Mouse (Mus musculus) neural tube, embryonic 12.5 days (tissue): ENCODE results near the gene Fcgr1. TPM values are rescaled to one million over a fixed set of nuclear protein-coding genes. Genes with fewer than 3 reads are reported as not detected.
"Not testable (repeated sequence)": the region's sequence is repeated elsewhere in the genome, so short reads cannot be mapped to it uniquely, and the experiment has no call there.

Experiments
- ATAC-seq: fragments of 200-750 bp; cut with Nextera tagmentation; 2 replicates; pipeline ENCODE4 v1.8.0; 2017; ENCODE audit warnings: low read depth, mild to moderate bottlenecking, moderate TSS enrichment, moderate library complexity; ENCODE audit not compliant: low FRiP score
- H3K27ac ChIP-seq: fragments of 300-500 bp; sonication (generic); 2 replicates; pipeline ENCODE4 v1.5.1; 2016
- H3K27me3 ChIP-seq: fragments of 300-500 bp; sonication (generic); replicated peaks from 2 replicates; pipeline ENCODE4 v1.6.1; 2016; ENCODE audit warnings: mild to moderate bottlenecking
- H3K36me3 ChIP-seq: fragments of 300-500 bp; sonication (generic); 2 replicates; pipeline ENCODE4 v1.6.1; 2016; ENCODE audit warnings: mild to moderate bottlenecking
- H3K4me1 ChIP-seq: fragments of 300-500 bp; sonication (generic); 2 replicates; pipeline ENCODE4 v1.6.1; 2016
- H3K4me2 ChIP-seq: fragments of 300-500 bp; sonication (generic); replicated peaks from 2 replicates; pipeline ENCODE4 v1.6.1; 2016; ENCODE audit warnings: mild to moderate bottlenecking
- H3K4me3 ChIP-seq: fragments of 300-500 bp; sonication (generic); 2 replicates; pipeline ENCODE4 v1.5.1; 2016
- H3K9ac ChIP-seq: fragments of 300-500 bp; sonication (generic); 2 replicates; pipeline ENCODE4 v1.6.1; 2016; ENCODE audit warnings: mild to moderate bottlenecking
- H3K9me3 ChIP-seq: fragments of 300-500 bp; sonication (generic); 2 replicates; pipeline ENCODE4 v1.6.1; 2016; ENCODE audit warnings: mild to moderate bottlenecking
- WGBS: fragments of 180-500 bp; shearing (Covaris S2); methylation state at CpG from one replicate; pipeline ENCODE4 v1.1.7; 2016; 5-methylcytosine and 5-hydroxymethylcytosine counted together
- polyA plus RNA-seq: library from polyadenylated mRNA; unstranded; fragments of >200 nt; fragmentation: Nextera tagmentation; extraction: Ambion mirVana; gene quantifications from 2 replicates; pipeline ENCODE4 v1.2.1, GENCODE M21; 2016

The Fcgr1 gene
- polyA plus RNA-seq, 1 experiment from 2014 or later = 1.4 TPM

DNA sequence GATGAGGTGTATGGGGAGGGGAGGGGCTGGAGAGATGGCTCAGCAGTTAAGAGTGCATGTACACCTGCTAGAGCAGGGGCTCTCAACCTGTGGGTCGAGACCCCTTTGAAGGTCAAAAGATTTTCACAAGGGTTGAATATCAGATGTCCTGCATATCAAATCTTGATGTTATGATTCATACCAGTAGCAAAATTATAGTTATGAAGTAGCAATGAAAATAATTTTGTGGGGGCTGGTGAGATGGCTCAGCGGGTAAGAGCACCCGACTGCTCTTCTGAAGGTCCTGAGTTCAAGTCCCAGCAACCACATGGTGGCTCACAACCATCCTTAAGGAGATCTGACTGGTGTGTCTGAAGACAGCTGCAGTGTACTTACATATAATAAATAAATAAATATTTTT is 3.0 kb downstream of the Fcgr1 start:
- H3K27me3 ChIP-seq, H3K27ac ChIP-seq, H3K4me1 ChIP-seq, H3K9me3 ChIP-seq, H3K9ac ChIP-seq, H3K36me3 ChIP-seq, H3K4me3 ChIP-seq, H3K4me2 ChIP-seq, ATAC-seq: not testable (repeated sequence)
- WGBS = 89% methylated on average over 3 of the region's 3 CpGs

DNA sequence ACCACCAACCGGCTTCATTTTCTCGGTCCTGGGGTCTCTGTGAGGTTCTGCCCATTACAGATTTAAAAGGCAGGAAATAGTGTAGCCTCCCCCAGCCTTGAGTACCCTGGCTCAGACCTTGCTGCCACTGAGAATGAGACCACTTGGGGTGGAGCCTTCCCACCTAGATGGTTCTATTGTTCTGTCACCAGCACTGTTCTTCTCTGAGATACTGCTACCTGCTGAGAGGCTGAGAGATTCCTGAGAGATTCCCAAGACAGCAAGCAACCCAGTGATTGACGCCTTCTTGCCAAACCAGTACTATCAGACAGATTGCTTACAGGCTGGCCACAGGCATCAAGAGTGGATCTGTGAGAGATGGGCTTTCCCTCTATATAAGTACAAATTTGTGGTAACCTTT is 4.6 kb downstream of the Fcgr1 start:
- Histone ChIP-seq H3K4me1 (no peaks in the 10 kb centered on the region; the same call in 1 of the 2 replicates), H3K4me3 (no peak overlapping the region), H3K27ac (no peak overlapping the region), H3K36me3 (no peaks in the 10 kb centered on the region), H3K9ac (no peak overlapping the region), H3K4me2 (no peak overlapping the region), H3K9me3 (no peaks in the 10 kb centered on the region), H3K27me3 (no peaks in the 10 kb centered on the region)
- 67% methylated on average over 3 of the region's 3 CpGs for WGBS
- ATAC-seq = no peak

DNA sequence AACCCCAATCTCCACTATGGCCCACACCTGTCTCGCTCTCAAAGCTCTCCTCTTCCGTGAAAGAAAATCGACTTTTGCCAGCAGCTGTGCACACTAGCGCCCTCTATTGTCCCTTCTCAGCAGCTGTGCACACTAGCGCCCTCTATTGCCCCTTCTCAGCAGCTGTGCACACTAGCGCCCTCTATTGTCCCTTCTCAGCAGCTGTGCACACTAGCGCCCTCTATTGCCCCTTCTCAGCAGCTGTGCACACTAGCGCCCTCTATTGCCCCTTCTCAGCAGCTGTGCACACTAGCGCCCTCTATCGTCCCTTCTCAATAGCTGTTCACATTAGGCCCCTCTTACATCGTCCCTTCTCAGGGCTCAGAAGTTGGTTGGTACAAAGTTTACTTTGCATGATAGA is 6.4 kb downstream of the Fcgr1 start:
- ATAC-seq, H3K9ac ChIP-seq, H3K4me1 ChIP-seq, H3K4me3 ChIP-seq, H3K4me2 ChIP-seq, H3K27ac ChIP-seq, H3K9me3 ChIP-seq, H3K36me3 ChIP-seq: not testable (repeated sequence)
- WGBS = 87% methylated on average over 11 of the region's 11 CpGs
- peaks cover 15% of the 10 kb centered on the region; the same call in 1 of the 2 replicates for H3K27me3 ChIP-seq

DNA sequence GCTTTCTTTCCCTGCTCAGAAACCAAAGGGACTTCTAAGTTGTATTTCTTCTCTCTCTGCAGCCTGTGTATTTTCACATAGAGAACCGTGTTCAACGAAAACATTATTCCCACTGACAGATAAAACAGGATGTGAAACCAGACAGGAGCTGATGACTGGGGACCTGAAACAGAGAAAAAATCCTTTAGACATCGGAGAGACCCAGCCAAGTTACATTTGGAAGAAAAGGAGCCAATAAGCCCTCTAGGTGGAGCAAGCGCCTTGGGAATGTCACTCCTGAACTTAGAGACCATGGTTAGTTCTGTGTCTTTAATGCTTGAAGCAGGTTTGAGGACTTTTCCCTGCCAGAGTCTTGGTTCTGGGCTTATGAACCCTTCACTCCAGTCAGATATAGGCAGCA is 9.3 kb downstream of the Fcgr1 start:
- H3K9ac ChIP-seq = no peak overlapping the region
- H3K27me3 ChIP-seq = peaks cover 15% of the 10 kb centered on the region; the same call in 1 of the 2 replicates
- no peak overlapping the region for H3K27ac ChIP-seq
- H3K4me3 ChIP-seq = no peak overlapping the region
- no peak for ATAC-seq
- 26% methylated on average over 4 of the region's 4 CpGs for WGBS
- no peak overlapping the region for H3K4me2 ChIP-seq
- no peaks in the 10 kb centered on the region for H3K36me3 ChIP-seq
- no peaks in the 10 kb centered on the region; the same call in 1 of the 2 replicates for H3K4me1 ChIP-seq
- no peaks in the 10 kb centered on the region for H3K9me3 ChIP-seq

DNA sequence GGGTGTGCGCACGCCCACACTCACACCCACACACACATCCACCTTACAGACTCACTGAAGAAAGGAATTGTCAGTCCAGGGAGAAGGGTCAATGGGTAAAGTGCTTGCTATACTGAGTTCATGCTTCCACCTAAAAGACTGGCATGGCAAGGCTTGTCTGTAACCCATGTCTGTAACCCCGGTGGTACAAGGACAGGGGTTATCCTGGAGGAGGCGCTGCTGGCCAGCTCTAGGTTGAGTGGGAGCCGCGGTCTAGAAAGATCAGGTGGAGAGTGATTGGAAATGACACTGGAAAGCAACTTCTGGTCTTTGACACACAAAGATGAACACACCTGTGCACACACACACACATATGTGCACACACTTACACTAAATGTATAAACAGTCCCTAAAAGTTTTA is 13.1 kb downstream of the Fcgr1 start:
- Histone ChIP-seq H3K27ac (no peak overlapping the region), H3K27me3 (peaks cover 15% of the 10 kb centered on the region; the same call in 1 of the 2 replicates), H3K9ac (no peak overlapping the region), H3K4me1 (no peaks in the 10 kb centered on the region; the same call in 1 of the 2 replicates), H3K36me3 (no peaks in the 10 kb centered on the region), H3K9me3 (no peaks in the 10 kb centered on the region), H3K4me2 (no peak overlapping the region), H3K4me3 (no peak overlapping the region)
- ATAC-seq = no peak
- WGBS = 58% methylated on average over 6 of the region's 6 CpGs

DNA sequence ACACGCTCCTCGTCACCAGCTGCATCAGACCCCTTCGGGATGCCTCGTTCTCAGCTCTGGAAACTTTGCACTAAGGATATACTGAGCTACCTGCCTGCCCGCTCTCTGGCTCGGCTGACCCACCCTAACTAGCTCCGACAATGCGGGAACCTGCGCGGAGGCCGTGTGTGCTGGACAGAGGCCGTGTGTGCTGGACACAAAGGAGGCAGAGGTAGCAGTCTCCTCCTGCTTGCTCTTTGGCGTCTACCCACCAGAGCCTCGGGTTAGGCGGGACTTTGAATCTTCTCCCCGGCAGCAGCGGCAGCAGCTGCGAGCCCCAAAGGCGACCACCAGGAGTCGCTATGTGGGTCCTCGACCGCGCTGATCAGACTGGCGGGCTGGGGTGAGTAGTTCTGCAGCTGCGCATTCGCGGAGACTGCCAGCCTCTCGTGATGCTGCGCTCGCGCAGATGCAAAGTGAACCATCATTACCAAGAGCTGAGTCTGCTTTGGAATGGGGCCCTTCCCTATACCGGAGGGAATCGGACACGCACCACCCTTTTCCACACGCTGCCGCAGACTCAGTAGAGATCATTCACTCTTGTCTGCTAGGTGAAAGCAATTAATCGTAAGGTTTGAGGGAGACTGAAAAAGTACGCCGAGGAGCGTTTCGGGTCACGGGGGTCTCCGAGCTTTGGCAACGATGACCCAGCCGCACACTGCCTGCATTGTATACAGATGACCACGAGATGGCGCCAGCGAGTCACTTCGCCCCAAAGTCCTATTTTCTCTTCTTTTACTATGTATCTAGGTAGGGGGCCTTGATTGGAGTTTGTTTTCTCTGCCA is 15.8 kb downstream of the Fcgr1 start:
- peak; percentile 97 for ATAC-seq
- Histone ChIP-seq H3K4me1 (no peaks in the 10 kb centered on the region; the same call in 1 of the 2 replicates), H3K36me3 (no peaks in the 10 kb centered on the region), H3K4me2 (peak overlapping the region; percentile 82), H3K9ac (peak overlapping the region; percentile 58), H3K27ac (peak overlapping the region; percentile 70; the same call in 1 of the 2 replicates), H3K9me3 (no peaks in the 10 kb centered on the region), H3K27me3 (0 out of 2 replicates have a peak, but pooled peaks cover 6% of the 10 kb centered on the region), H3K4me3 (peak overlapping the region; percentile 43)
- WGBS = under 1% methylated on average over 49 of the region's 49 CpGs

DNA sequence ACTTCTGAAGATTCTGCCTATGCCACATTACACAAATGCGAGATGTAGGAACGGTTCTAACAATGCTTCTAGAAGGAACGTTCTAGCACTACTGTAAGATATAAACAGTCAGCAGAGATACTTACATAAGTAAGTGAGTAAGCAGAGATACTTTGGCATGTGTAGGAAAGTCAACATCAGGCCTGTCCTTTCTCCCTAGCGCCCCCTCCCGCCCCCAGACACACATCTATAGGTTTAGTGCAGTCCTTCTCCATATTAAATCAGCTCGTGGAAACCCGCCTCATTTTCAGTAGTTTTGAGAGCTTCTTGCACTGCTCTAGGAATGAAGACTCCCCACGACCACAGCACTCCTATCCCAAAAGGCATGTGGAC is 16.4 kb downstream of the Fcgr1 start:
- 14% methylated on average over 8 of the region's 8 CpGs for WGBS
- no peak; the same call in 1 of the 2 replicates for ATAC-seq

DNA sequence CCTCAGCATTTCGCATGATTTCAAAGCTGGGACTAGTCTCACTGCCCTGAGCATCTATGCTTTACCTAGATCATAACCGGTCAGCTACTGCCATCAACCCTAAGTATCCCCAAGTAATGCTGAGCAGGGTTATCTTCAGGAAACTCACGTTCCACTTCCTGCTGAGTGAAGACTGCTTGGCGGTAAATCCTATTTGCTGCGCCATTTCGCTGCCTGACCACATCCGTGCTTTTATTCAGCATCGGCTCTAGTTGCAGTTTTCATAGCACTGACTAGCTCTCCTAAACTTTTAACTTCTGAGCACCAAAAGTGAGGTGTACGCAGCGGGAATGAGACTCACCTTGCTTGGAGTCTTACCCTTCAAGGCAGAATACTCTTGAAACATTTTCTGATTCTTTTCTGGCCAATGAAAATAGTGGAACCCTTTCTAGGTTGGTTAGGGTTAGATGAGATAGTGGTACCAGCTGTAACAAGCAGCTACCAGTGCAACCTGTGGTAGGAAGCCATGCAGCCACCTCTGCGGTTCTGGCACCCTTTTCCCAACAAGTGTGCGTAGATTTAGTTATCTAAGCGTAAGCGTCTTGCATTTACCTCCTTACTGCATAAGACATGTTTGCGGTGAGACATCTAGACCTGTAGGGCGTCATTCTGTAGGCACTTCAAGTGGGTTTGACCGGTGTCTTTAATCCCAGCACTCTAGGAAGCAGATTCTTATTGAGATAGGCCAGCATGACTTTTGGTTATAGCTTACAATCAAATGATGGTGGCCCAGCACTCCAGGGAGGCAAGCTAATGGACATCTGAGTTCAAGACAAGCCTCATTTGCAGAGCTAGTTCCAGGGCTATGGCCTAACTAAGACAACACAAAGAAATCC is 19.9 kb downstream of the Fcgr1 start:
- no peaks in the 10 kb centered on the region for H3K36me3 ChIP-seq
- no peak for ATAC-seq
- H3K4me3 ChIP-seq = no peak overlapping the region
- no peak overlapping the region for H3K9ac ChIP-seq
- no peak overlapping the region for H3K27ac ChIP-seq
- no peaks in the 10 kb centered on the region for H3K9me3 ChIP-seq
- no peak overlapping the region for H3K4me2 ChIP-seq
- H3K27me3 ChIP-seq = no peaks in the 10 kb centered on the region
- 90% methylated on average over 17 of the region's 17 CpGs for WGBS
- no peaks in the 10 kb centered on the region; the same call in 1 of the 2 replicates for H3K4me1 ChIP-seq

More for the DNA sequence above, 16.4 kb downstream of the Fcgr1 start:
- Histone ChIP-seq H3K27me3 (0 out of 2 replicates have a peak, but pooled peaks cover under 1% of the 10 kb centered on the region), H3K27ac (no peak overlapping the region), H3K9me3 (no peaks in the 10 kb centered on the region), H3K9ac (peak overlapping the region; percentile 58), H3K4me2 (peak overlapping the region; percentile 82), H3K4me1 (no peaks in the 10 kb centered on the region; the same call in 1 of the 2 replicates), H3K4me3 (peak overlapping the region; percentile 43; the same call in 1 of the 2 replicates), H3K36me3 (no peaks in the 10 kb centered on the region)

DNA sequence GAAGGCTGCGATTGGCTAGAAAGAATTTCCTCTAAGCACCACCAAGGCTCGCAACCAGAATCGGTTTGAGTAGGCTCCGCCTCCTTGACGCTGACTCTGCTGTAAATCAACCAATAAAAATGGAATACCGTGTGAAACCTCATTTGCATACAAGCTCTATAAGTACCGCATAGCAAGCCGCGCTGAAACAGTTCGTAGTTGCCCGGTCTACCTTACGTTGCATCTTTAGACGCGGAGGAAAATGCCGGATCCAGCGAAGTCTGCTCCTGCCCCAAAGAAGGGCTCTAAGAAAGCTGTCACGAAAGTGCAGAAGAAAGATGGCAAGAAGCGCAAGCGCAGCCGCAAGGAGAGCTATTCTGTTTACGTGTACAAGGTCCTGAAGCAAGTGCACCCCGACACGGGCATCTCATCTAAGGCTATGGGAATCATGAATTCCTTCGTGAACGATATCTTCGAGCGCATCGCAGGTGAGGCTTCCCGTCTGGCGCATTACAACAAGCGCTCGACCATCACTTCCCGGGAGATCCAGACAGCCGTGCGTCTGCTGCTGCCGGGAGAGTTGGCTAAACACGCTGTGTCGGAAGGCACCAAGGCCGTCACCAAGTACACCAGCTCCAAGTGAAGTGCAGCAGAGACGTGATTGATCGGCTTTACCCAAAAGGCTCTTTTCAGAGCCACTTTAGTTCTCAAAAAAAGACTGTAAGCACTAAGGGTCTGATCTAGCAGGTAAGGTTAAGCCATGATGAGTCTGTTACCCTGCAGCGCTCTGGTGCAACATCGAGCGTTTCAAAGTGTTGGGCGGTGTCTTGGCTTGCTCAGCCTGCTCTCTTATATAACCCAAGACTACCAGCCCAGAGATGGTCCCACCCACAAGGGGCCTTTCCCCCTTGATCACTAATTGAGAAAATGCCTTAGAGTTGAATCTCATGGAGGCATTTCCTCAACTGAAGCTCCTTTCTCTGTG is 24.0 kb downstream of the Fcgr1 start, which contains the start of gene Hist2h2bb:
TSS of gene Hist2h2bb (plus strand) at position 242 of the 964 bp plus-strand sequence.
- Histone ChIP-seq H3K9me3 (no peaks in the 10 kb centered on the region), H3K4me3 (peak within 1 kb of the TSS; percentile 49), H3K9ac (peak within 1 kb of the TSS; percentile 68), H3K27me3 (no peaks in the 10 kb centered on the region), H3K27ac (peak within 1 kb of the TSS; percentile 87), H3K36me3 (no peaks in the 10 kb centered on the region), H3K4me2 (peak within 1 kb of the TSS; percentile 74), H3K4me1 (peaks cover 8% of the 10 kb centered on the region)
- under 1% methylated on average over 45 of the region's 45 CpGs for WGBS
- peak; percentile 95 for ATAC-seq

DNA sequence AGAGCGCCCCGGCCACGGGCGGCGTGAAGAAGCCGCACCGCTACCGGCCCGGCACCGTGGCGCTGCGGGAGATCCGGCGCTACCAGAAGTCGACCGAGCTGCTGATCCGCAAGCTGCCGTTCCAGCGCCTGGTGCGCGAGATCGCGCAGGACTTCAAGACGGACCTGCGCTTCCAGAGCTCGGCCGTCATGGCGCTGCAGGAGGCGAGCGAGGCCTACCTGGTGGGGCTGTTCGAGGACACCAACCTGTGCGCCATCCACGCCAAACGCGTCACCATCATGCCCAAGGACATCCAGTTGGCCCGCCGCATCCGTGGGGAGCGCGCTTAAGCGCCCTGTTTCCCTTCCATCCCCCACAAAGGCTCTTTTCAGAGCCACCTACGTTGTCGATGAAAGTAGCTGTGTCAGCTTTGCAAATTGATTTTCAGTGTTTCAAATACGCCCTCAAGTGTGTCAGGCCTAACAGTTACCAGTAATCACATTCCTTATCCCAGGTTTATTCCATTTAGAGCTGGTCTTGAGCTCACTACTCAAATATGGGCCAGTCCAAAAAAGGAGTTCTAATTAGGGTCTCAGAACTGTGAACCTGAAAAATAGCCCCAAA is 24.9 kb downstream of the Fcgr1 start:
- H3K4me3 ChIP-seq = peak overlapping the region; percentile 37
- peak overlapping the region; percentile 68 for H3K9ac ChIP-seq
- peak overlapping the region; percentile 87 for H3K27ac ChIP-seq
- H3K4me1 ChIP-seq = peaks cover 16% of the 10 kb centered on the region
- H3K36me3 ChIP-seq, H3K27me3 ChIP-seq, H3K9me3 ChIP-seq: not testable (repeated sequence)
- peak overlapping the region; percentile 74 for H3K4me2 ChIP-seq
- WGBS = 2% methylated on average over 15 of the region's 44 CpGs
- ATAC-seq = peak; percentile 56
